Mouse (Mus musculus) brain, embryonic 14.5 days (tissue): ENCODE results near the gene 4931406C07Rik.

Experiments used
- CTCF ChIP-seq: fragments of 200-500 bp; IDR thresholded peaks from 2 replicates; pipeline ENCODE4 v1.5.1; 2012; ENCODE audit warnings: inconsistent platforms, mild to moderate bottlenecking, moderate library complexity, borderline replicate concordance; ENCODE audit not compliant: insufficient read depth, insufficient read length; ENCODE audit errors: extremely low read depth
- POLR2A ChIP-seq: fragments of 200-500 bp; IDR thresholded peaks from 2 replicates; pipeline ENCODE4 v1.6.1; 2012; ENCODE audit warnings: mild to moderate bottlenecking, inconsistent platforms, borderline replicate concordance; ENCODE audit not compliant: poor library complexity, insufficient read depth, insufficient read length, severe bottlenecking; ENCODE audit errors: extremely low read depth

- no peak for TF ChIP-seq CTCF
- TF ChIP-seq POLR2A = no peak
Measured at GRCm38 (mm10) chr9:15237516-15238296, 68.5 kb downstream of the 4931406C07Rik start.
